Mouse (Mus musculus): Measurements from ENCODE around the gene Snrnp27.

DNA sequence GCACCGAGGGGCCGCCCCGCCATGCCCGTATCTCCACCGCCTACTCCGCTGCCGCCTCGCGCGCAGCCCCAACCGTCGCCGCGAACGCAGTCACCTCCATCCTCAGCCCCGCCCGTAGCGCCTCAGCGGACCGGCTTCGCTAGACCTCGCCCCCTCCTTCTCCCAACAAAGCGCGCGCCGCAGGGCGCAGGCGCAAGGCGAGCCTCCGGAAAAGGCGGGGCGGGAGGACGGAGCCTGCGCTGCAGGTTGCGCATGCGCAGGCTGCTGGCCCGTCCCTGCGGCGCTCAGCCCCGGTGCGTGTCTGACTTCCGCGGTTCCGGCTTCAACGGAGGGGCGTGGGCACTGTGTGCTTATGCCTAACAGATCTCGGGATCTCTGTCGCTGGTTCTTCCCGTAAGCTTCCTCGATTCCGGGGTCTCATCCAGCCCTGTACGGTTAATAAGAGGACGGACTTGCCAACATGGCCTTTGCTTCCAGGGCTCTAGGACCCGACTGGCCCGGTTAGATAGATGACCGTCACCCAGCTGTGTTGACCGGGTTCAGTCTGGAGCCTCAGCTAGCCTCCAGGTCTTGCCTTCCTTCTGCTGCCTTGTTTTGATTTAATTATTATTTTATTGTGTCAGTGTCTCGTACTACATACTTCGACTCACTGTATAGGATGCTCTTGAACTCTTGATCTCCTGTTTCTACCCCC is 49.0 kb upstream of the Snrnp27 start, which contains the start of gene Gmcl1:
- TF ChIP-seq CTCF (conservative IDR thresholded peaks at IDR 0.05; ENCODE audit: low read length) (no peak), POU5F1 (IDR thresholded peaks at IDR 0.05; ENCODE audit: borderline replicate concordance, low read length) (no peak), NANOG (IDR thresholded peaks at IDR 0.05; ENCODE audit: borderline replicate concordance, low read length) (no peak)
